44 mouse cellular contexts compared by ENCODE assay signal in genomic region chr5:25546912-25547311, GRCm38 (mm10). TPM values are rescaled to one million over a fixed set of nuclear protein-coding genes. Genes with fewer than 3 reads are reported as not detected.
"Had no signal": no experiment of that assay in that cellular context is flagged by ENCODE, and none has a peak within 500 bp of the region (broad histone marks: within the 10 kb centered on the region; RNA-seq: fewer than 3 reads in every experiment).

No protein-coding gene starts in this region.

- H3K36me3 ChIP-seq: heart, embryonic 10.5 days; heart, embryonic 12.5 days; heart, embryonic 13.5 days; heart, embryonic 15.5 days; hindbrain, embryonic 10.5 days; hindbrain, embryonic 12.5 days; hindbrain, embryonic 13.5 days; hindbrain, embryonic 15.5 days; intestine, embryonic 15.5 days; kidney, embryonic 15.5 days had no signal

- ATAC-seq: hindbrain, embryonic 16.5 days; hindbrain, postnatal 0 days; inflammation-experienced regulatory T-cells, adult 6 months; intestine, embryonic 15.5 days; intestine, embryonic 16.5 days; intestine, postnatal 0 days had no signal

- H3K27ac ChIP-seq: heart, embryonic 10.5 days; heart, embryonic 13.5 days; heart, embryonic 15.5 days; hindbrain, embryonic 10.5 days; hindbrain, embryonic 12.5 days; hindbrain, embryonic 13.5 days; hindbrain, embryonic 14.5 days; hindbrain, embryonic 15.5 days; hindbrain, postnatal 0 days; intestine, embryonic 15.5 days; kidney, embryonic 15.5 days; kidney, postnatal 0 days; layer of hippocampus, adult 2 months; left cerebral cortex, adult 2 months had no signal

- DNase-seq: heart, postnatal 10 days; heart, postnatal 14 days; heart, postnatal 36 days; heart, postnatal 4 days; kidney, adult 11 months; kidney, adult 18-20 months; kidney, adult 2 months; kidney, adult 8-10 months; kidney, adult 9 months; kidney, postnatal 10 days; kidney, postnatal 25 days; kidney, postnatal 36 days; kidney, postnatal 4 days; layer of hippocampus, adult 9-11 months; layer of hippocampus, postnatal 36 days had no signal

- H3K4me3 ChIP-seq: heart, embryonic 10.5 days; heart, embryonic 12.5 days; heart, embryonic 13.5 days; heart, embryonic 15.5 days; hindbrain, embryonic 10.5 days; hindbrain, embryonic 12.5 days; hindbrain, embryonic 13.5 days; hindbrain, embryonic 15.5 days; intestine, embryonic 15.5 days; kidney, embryonic 15.5 days; layer of hippocampus, adult 2 months; left cerebral cortex, adult 2 months had no signal

- H3K27me3 ChIP-seq: heart, embryonic 12.5 days; heart, embryonic 13.5 days; heart, embryonic 15.5 days; hindbrain, embryonic 12.5 days; hindbrain, embryonic 13.5 days; hindbrain, embryonic 15.5 days; intestine, embryonic 15.5 days; kidney, embryonic 15.5 days had no signal

- H3K9me3 ChIP-seq: heart, embryonic 10.5 days; heart, embryonic 12.5 days; heart, embryonic 13.5 days; heart, embryonic 15.5 days; hindbrain, embryonic 10.5 days; hindbrain, embryonic 12.5 days; hindbrain, embryonic 13.5 days; hindbrain, embryonic 15.5 days; intestine, embryonic 15.5 days; kidney, embryonic 15.5 days had no signal

- H3K4me1 ChIP-seq: heart, embryonic 10.5 days; heart, embryonic 12.5 days; heart, embryonic 13.5 days; heart, embryonic 15.5 days; hindbrain, embryonic 10.5 days; hindbrain, embryonic 12.5 days; hindbrain, embryonic 13.5 days; hindbrain, embryonic 15.5 days; intestine, embryonic 15.5 days; kidney, embryonic 15.5 days had no signal

- H3K9ac ChIP-seq: heart, embryonic 12.5 days; heart, embryonic 13.5 days; heart, embryonic 15.5 days; hindbrain, embryonic 12.5 days; hindbrain, embryonic 13.5 days; hindbrain, embryonic 14.5 days; hindbrain, embryonic 15.5 days; intestine, embryonic 15.5 days; kidney, embryonic 15.5 days had no signal

- H3K4me2 ChIP-seq: heart, embryonic 11.5 days; heart, embryonic 12.5 days; heart, embryonic 13.5 days; heart, embryonic 15.5 days; hindbrain, embryonic 12.5 days; hindbrain, embryonic 13.5 days; hindbrain, embryonic 14.5 days; hindbrain, embryonic 15.5 days; intestine, embryonic 15.5 days; kidney, embryonic 15.5 days had no signal

RNA-seq across cellular contexts. Expression of gene Cct8l1, which starts 31.0 kb away (rescaled TPM):
- total RNA-seq: heart, postnatal 10 days; heart, postnatal 4 days; hematopoietic stem cell, adult 5-6 weeks; hindbrain, postnatal 0 days; layer of hippocampus, postnatal 14 days had no signal
- polyA plus RNA-seq: heart, embryonic 10.5 days; heart, embryonic 11.5 days; heart, embryonic 13.5 days; heart, embryonic 14.5 days; heart, embryonic 15.5 days; heart, postnatal 0 days; hindbrain, embryonic 10.5 days; hindbrain, embryonic 11.5 days; hindbrain, embryonic 14.5 days; hindbrain, postnatal 0 days; intestine, embryonic 14.5 days; intestine, embryonic 15.5 days; intestine, embryonic 16.5 days; kidney, embryonic 14.5 days; kidney, embryonic 15.5 days; kidney, embryonic 16.5 days; kidney, postnatal 0 days; large intestine, adult 2 months had no signal
